Mouse (Mus musculus): ENCODE results near the gene Afap1.

- no peak for TF ChIP-seq EP300 (IDR thresholded peaks at IDR 0.05; ENCODE audit: insufficient read depth, low read depth, low read length)
- TF ChIP-seq CTCF (IDR thresholded peaks at IDR 0.05) = peak; percentile 18; the same call in 1 of the 2 replicates
- no peak for TF ChIP-seq POLR2A (IDR thresholded peaks at IDR 0.05; ENCODE audit: insufficient read depth, low read depth, low read length)
Measured at GRCm38 (mm10) chr5:36007649-36008048, 114.5 kb downstream of the Afap1 start.

Measured in heart, adult 2 months (tissue).